27 mouse cellular contexts compared by ENCODE assay signal in genomic region chr9:31354051-31354450, GRCm38 (mm10). TPM values are rescaled to one million over a fixed set of nuclear protein-coding genes. Genes with fewer than 3 reads are reported as not detected.
DNase-seq lines count a peak whose midpoint lies in the region; ATAC-seq lines count a peak whose summit lies in the region.
"Had no signal": no experiment of that assay in that cellular context is flagged by ENCODE, and none has a peak within 500 bp of the region (broad histone marks: within the 10 kb centered on the region; RNA-seq: fewer than 3 reads in every experiment).

No protein-coding gene starts in this region.

- no peaks in the 10 kb centered on the region for H3K4me1 ChIP-seq in intestine, embryonic 15.5 days (replicated peaks)
- no peaks in the 10 kb centered on the region for H3K4me1 ChIP-seq in intestine, embryonic 16.5 days (ENCODE audit: control insufficient read depth, insufficient read depth, low read length)
- no peaks in the 10 kb centered on the region for H3K4me1 ChIP-seq in liver, embryonic 12.5 days
- H3K4me1 ChIP-seq in liver, embryonic 15.5 days (replicated peaks): 0 out of 2 replicates have a peak, but pooled peaks cover 7% of the 10 kb centered on the region
- H3K4me1 ChIP-seq in kidney, embryonic 16.5 days (ENCODE audit: insufficient read depth, low read length): no peaks in the 10 kb centered on the region
- H3K4me1 ChIP-seq: embryonic facial prominence, embryonic 12.5 days; embryonic facial prominence, embryonic 15.5 days; heart, embryonic 12.5 days; heart, embryonic 15.5 days; hindbrain, embryonic 10.5 days; hindbrain, embryonic 13.5 days had no signal

- ATAC-seq in intestine, embryonic 15.5 days: 0 out of 2 replicates have a peak, but pooled peaks have one; percentile 25
- ATAC-seq in intestine, embryonic 16.5 days: no peak
- peak; percentile 59; the same call in 1 of the 2 replicates for ATAC-seq in liver, embryonic 12.5 days
- ATAC-seq in liver, embryonic 15.5 days (ENCODE audit: insufficient read depth): peak; percentile 71
- no peak for ATAC-seq in cerebellum, adult (ENCODE audit: insufficient number of reproducible peaks, low FRiP score, low TSS enrichment)
- ATAC-seq in kidney, embryonic 16.5 days (ENCODE audit: low FRiP score, low TSS enrichment): no peak
- ATAC-seq: activated CD4-positive, CD25-positive, alpha-beta regulatory T cell, adult 4 months; forebrain, embryonic 14.5 days; forebrain, postnatal 0 days had no signal

- no peak overlapping the region for H3K27ac ChIP-seq in intestine, embryonic 15.5 days
- H3K27ac ChIP-seq in intestine, embryonic 16.5 days (ENCODE audit: low read length): no peak overlapping the region
- 0 out of 2 replicates have a peak overlapping the region, but pooled peaks have one; percentile 30 for H3K27ac ChIP-seq in liver, embryonic 12.5 days
- peak overlapping the region; percentile 57 for H3K27ac ChIP-seq in liver, embryonic 15.5 days (replicated peaks)
- no peak overlapping the region for H3K27ac ChIP-seq in kidney, embryonic 16.5 days (ENCODE audit: low read length)
- H3K27ac ChIP-seq: embryonic facial prominence, embryonic 12.5 days; embryonic facial prominence, embryonic 15.5 days; gastrocnemius, adult 2 months; heart, embryonic 15.5 days; hindbrain, embryonic 10.5 days; hindbrain, embryonic 13.5 days had no signal

- 0 out of 2 replicates have a peak, but pooled peaks cover 14% of the 10 kb centered on the region for H3K36me3 ChIP-seq in intestine, embryonic 15.5 days
- H3K36me3 ChIP-seq in intestine, embryonic 16.5 days (ENCODE audit: control insufficient read depth, insufficient read depth, low read length): no peaks in the 10 kb centered on the region; the same call in 1 of the 2 replicates
- peaks cover 70% of the 10 kb centered on the region for H3K36me3 ChIP-seq in liver, embryonic 12.5 days
- peaks cover 49% of the 10 kb centered on the region for H3K36me3 ChIP-seq in liver, embryonic 15.5 days (replicated peaks)
- peaks cover 13% of the 10 kb centered on the region for H3K36me3 ChIP-seq in kidney, embryonic 16.5 days (ENCODE audit: insufficient read depth, low read length)

- no peaks in the 10 kb centered on the region for H3K9me3 ChIP-seq in intestine, embryonic 15.5 days
- no peaks in the 10 kb centered on the region for H3K9me3 ChIP-seq in intestine, embryonic 16.5 days (ENCODE audit: control insufficient read depth, low read length)
- H3K9me3 ChIP-seq in liver, embryonic 12.5 days (replicated peaks): no peaks in the 10 kb centered on the region
- no peaks in the 10 kb centered on the region for H3K9me3 ChIP-seq in liver, embryonic 15.5 days (replicated peaks)
- H3K9me3 ChIP-seq in kidney, embryonic 16.5 days (ENCODE audit: low read length): no peaks in the 10 kb centered on the region
- H3K9me3 ChIP-seq: embryonic facial prominence, embryonic 12.5 days; embryonic facial prominence, embryonic 15.5 days; heart, embryonic 12.5 days; heart, embryonic 15.5 days; hindbrain, embryonic 10.5 days; hindbrain, embryonic 13.5 days had no signal

- no peak overlapping the region for H3K4me3 ChIP-seq in intestine, embryonic 15.5 days (replicated peaks)
- no peak overlapping the region for H3K4me3 ChIP-seq in intestine, embryonic 16.5 days (ENCODE audit: low read length)
- H3K4me3 ChIP-seq in liver, embryonic 12.5 days: no peak overlapping the region
- no peak overlapping the region for H3K4me3 ChIP-seq in liver, embryonic 15.5 days (replicated peaks)
- no peak overlapping the region for H3K4me3 ChIP-seq in kidney, embryonic 16.5 days (ENCODE audit: low read length)
- H3K4me3 ChIP-seq: embryonic facial prominence, embryonic 12.5 days; embryonic facial prominence, embryonic 15.5 days; gastrocnemius, adult 2 months; heart, embryonic 12.5 days; heart, embryonic 15.5 days; hindbrain, embryonic 10.5 days; hindbrain, embryonic 13.5 days had no signal

- no peak overlapping the region for H3K9ac ChIP-seq in intestine, embryonic 15.5 days
- no peak overlapping the region for H3K9ac ChIP-seq in intestine, embryonic 16.5 days (ENCODE audit: low read depth, low read length)
- no peak overlapping the region for H3K9ac ChIP-seq in liver, embryonic 12.5 days
- no peak overlapping the region for H3K9ac ChIP-seq in liver, embryonic 15.5 days
- H3K9ac ChIP-seq in kidney, embryonic 16.5 days (replicated peaks; ENCODE audit: low read length): no peak overlapping the region
- H3K9ac ChIP-seq: embryonic facial prominence, embryonic 12.5 days; embryonic facial prominence, embryonic 15.5 days; forebrain, postnatal 0 days; heart, embryonic 12.5 days; heart, embryonic 15.5 days; hindbrain, embryonic 13.5 days had no signal

- H3K27me3 ChIP-seq in intestine, embryonic 15.5 days (replicated peaks): no peaks in the 10 kb centered on the region
- no peaks in the 10 kb centered on the region for H3K27me3 ChIP-seq in intestine, embryonic 16.5 days (replicated peaks; ENCODE audit: control insufficient read depth, insufficient read depth, low read length)
- no peaks in the 10 kb centered on the region for H3K27me3 ChIP-seq in liver, embryonic 12.5 days (replicated peaks)
- H3K27me3 ChIP-seq in liver, embryonic 15.5 days: no peaks in the 10 kb centered on the region
- H3K27me3 ChIP-seq in kidney, embryonic 16.5 days (ENCODE audit: insufficient read depth, low read length): no peaks in the 10 kb centered on the region
- H3K27me3 ChIP-seq: embryonic facial prominence, embryonic 12.5 days; embryonic facial prominence, embryonic 15.5 days; heart, embryonic 12.5 days; heart, embryonic 15.5 days; hindbrain, embryonic 13.5 days had no signal

- H3K4me2 ChIP-seq in intestine, embryonic 15.5 days (replicated peaks): no peak overlapping the region
- H3K4me2 ChIP-seq in intestine, embryonic 16.5 days (ENCODE audit: low read depth, low read length): no peak overlapping the region
- peak overlapping the region; percentile 22; the same call in 1 of the 2 replicates for H3K4me2 ChIP-seq in liver, embryonic 12.5 days
- H3K4me2 ChIP-seq in liver, embryonic 15.5 days: no peak overlapping the region; the same call in 1 of the 2 replicates
- H3K4me2 ChIP-seq in kidney, embryonic 16.5 days (replicated peaks; ENCODE audit: low read depth, low read length): no peak overlapping the region
- H3K4me2 ChIP-seq: embryonic facial prominence, embryonic 12.5 days; embryonic facial prominence, embryonic 15.5 days; heart, embryonic 12.5 days; heart, embryonic 15.5 days; hindbrain, embryonic 13.5 days had no signal

- peak; percentile 83 for DNase-seq in yolk sac, embryonic 10.5 days (ENCODE audit: low spot score)
- no peak for DNase-seq in thymus, postnatal 14 days
- DNase-seq: adrenal gland, adult 8-10 months; adrenal gland, postnatal 25 days; cerebellum, adult 18-20 months; cerebellum, adult 9-10 months; cerebellum, postnatal 14 days; forebrain, postnatal 0 days; gastrocnemius, adult 2 months; gastrocnemius, postnatal 14 days; heart, adult 11 months; heart, postnatal 10 days; heart, postnatal 36 days had no signal

- 65% methylated on average over 7 of the region's 7 CpGs for WGBS in intestine, embryonic 15.5 days
- 59% methylated on average over 7 of the region's 7 CpGs for WGBS in intestine, embryonic 16.5 days
- 72% methylated on average over 7 of the region's 7 CpGs for WGBS in liver, embryonic 12.5 days (ENCODE audit: insufficient replicate concordance)
- WGBS in liver, embryonic 15.5 days (ENCODE audit: insufficient replicate concordance): 71% methylated on average over 7 of the region's 7 CpGs
- WGBS in kidney, embryonic 16.5 days: 60% methylated on average over 7 of the region's 7 CpGs

RNA-seq across cellular contexts. Expression of gene Nfrkb, which starts 31.9 kb away (rescaled TPM):
- polyA plus RNA-seq in intestine, embryonic 15.5 days (2015; fragmentation: Nextera tagmentation; extraction: Ambion mirVana): 17.3 and 18.2 TPM in 2 replicates
- polyA plus RNA-seq in intestine, embryonic 16.5 days (2015; fragmentation: Nextera tagmentation; extraction: Ambion mirVana): 13.2 and 15.8 TPM in 2 replicates
- polyA plus RNA-seq in liver, embryonic 12.5 days (2016; fragmentation: Nextera tagmentation; extraction: Ambion mirVana): 8.6 and 9.3 TPM in 2 replicates
- 5.7 and 6.1 TPM in 2 replicates for polyA plus RNA-seq in liver, embryonic 15.5 days (2015; fragmentation: Nextera tagmentation; extraction: Ambion mirVana)
- polyA plus RNA-seq in kidney, embryonic 16.5 days (2015; fragmentation: Nextera tagmentation; extraction: Ambion mirVana): 21.9 and 23.4 TPM in 2 replicates

Comparison
In these comparisons a context has a peak if more than half of its experiments do, and no peak if none do; other contexts are left out.
1. ATAC-seq: peak in intestine, embryonic 15.5 days (single experiment), liver, embryonic 12.5 days (single experiment) and liver, embryonic 15.5 days (single experiment); none in intestine, embryonic 16.5 days (single experiment), cerebellum, adult (single experiment) and kidney, embryonic 16.5 days (single experiment).
2. H3K27ac ChIP-seq: peak in liver, embryonic 12.5 days (single experiment) and liver, embryonic 15.5 days (single experiment); none in intestine, embryonic 15.5 days (single experiment), intestine, embryonic 16.5 days (single experiment) and kidney, embryonic 16.5 days (single experiment).